ENCODE assay signal across 9 mouse cellular contexts in genomic region chr1:133961281-133962134, GRCm38 (mm10). TPM values are rescaled to one million over a fixed set of nuclear protein-coding genes. Genes with fewer than 3 reads are reported as not detected.
A peak's percentile ranks its signal among the peaks of the same experiment; 100 is the strongest.
DNase-seq lines count a peak whose midpoint lies in the region; ATAC-seq and TF ChIP-seq lines count a peak whose summit lies in the region.
"Had no signal": no experiment of that assay in that cellular context is flagged by ENCODE, and none has a peak within 500 bp of the region (broad histone marks: within the 10 kb centered on the region; RNA-seq: fewer than 3 reads in every experiment).

No protein-coding gene starts in this region.

- no peak overlapping the region for H3K4me2 ChIP-seq in forebrain, postnatal 0 days (ENCODE audit: low read depth)

- H3K36me3 ChIP-seq in forebrain, postnatal 0 days (ENCODE audit: insufficient read depth): no peaks in the 10 kb centered on the region
- H3K36me3 ChIP-seq in hindbrain, embryonic 10.5 days: no peaks in the 10 kb centered on the region

- peak; percentile 82 for DNase-seq in MN1 (ENCODE audit: low spot score)
- DNase-seq in cerebellum, adult 18-20 months: peak; percentile 83 to 84
- peak; percentile 59 for DNase-seq in forebrain, postnatal 0 days
- DNase-seq in hindbrain, embryonic 10.5 days (ENCODE audit: low spot score): peak; percentile 83
- DNase-seq in layer of hippocampus, postnatal 25 days (ENCODE audit: extremely low spot score in 1 of 2, low spot score in 1 of 2): peak; percentile 29 to 54
- peak; percentile 90 for DNase-seq in lung, postnatal 36 days
- peak; percentile 67 to 74 for DNase-seq in right cerebral cortex, postnatal 10 days (ENCODE audit: low spot score in 2 of 2)
- DNase-seq in thymus, postnatal 14 days: no peak

- WGBS in forebrain, postnatal 0 days: 12% methylated on average over 18 of the region's 18 CpGs
- WGBS in hindbrain, embryonic 10.5 days: 13% methylated on average over 18 of the region's 18 CpGs

- H3K27ac ChIP-seq in forebrain, postnatal 0 days (ENCODE audit: low read depth, low read length): no peak overlapping the region
- peak overlapping the region; percentile 41 for H3K27ac ChIP-seq in hindbrain, embryonic 10.5 days
- H3K27ac ChIP-seq: macrophage had no signal

- H3K9me3 ChIP-seq in forebrain, postnatal 0 days (ENCODE audit: low read length): no peaks in the 10 kb centered on the region
- no peaks in the 10 kb centered on the region for H3K9me3 ChIP-seq in hindbrain, embryonic 10.5 days

- no peaks in the 10 kb centered on the region for H3K4me1 ChIP-seq in forebrain, postnatal 0 days (ENCODE audit: insufficient read depth)
- peaks cover 19% of the 10 kb centered on the region for H3K4me1 ChIP-seq in hindbrain, embryonic 10.5 days (replicated peaks)

- peak; percentile 61 for TF ChIP-seq CTCF in forebrain, postnatal 0 days (IDR thresholded peaks at IDR 0.05; ENCODE audit: low read depth)

- peak; percentile 82 for ATAC-seq in forebrain, postnatal 0 days

- no peak overlapping the region for H3K4me3 ChIP-seq in forebrain, postnatal 0 days (ENCODE audit: low read depth, low read length)
- peak overlapping the region; percentile 26 for H3K4me3 ChIP-seq in hindbrain, embryonic 10.5 days

- H3K27me3 ChIP-seq in forebrain, postnatal 0 days (ENCODE audit: insufficient read depth, low read length): no peaks in the 10 kb centered on the region
- no peaks in the 10 kb centered on the region; the same call in 1 of the 2 replicates for H3K27me3 ChIP-seq in hindbrain, embryonic 10.5 days (ENCODE audit: insufficient read depth, poor library complexity, severe bottlenecking)

- no peak overlapping the region for H3K9ac ChIP-seq in forebrain, postnatal 0 days

RNA-seq across cellular contexts. Expression of gene Prelp, which starts 40.3 kb away (rescaled TPM):
- 1.8 and 2.4 TPM in 2 replicates for total RNA-seq in forebrain, postnatal 0 days (2014; rRNA removed)
- polyA plus RNA-seq in forebrain, postnatal 0 days (2015; fragmentation: Nextera tagmentation; extraction: Ambion mirVana): 3.8 and 5.0 TPM in 2 replicates
- 0.71 and 1.7 TPM in 2 replicates for polyA plus RNA-seq in hindbrain, embryonic 10.5 days (2016; fragmentation: Nextera tagmentation; extraction: Ambion mirVana)
- 10 to 100 TPM in 1 of 2 experiments, 1 to 10 TPM in 1; 9.2 to 11.2 TPM for total RNA-seq in layer of hippocampus, postnatal 25 days (2021)

RNA-seq across cellular contexts. Expression of gene Optc, which starts 53.7 kb away (rescaled TPM):
- total RNA-seq in forebrain, postnatal 0 days (2014; rRNA removed): 2.9 and 5.1 TPM in 2 replicates
- polyA plus RNA-seq in forebrain, postnatal 0 days (2015; fragmentation: Nextera tagmentation; extraction: Ambion mirVana): 1.8 and 2.4 TPM in 2 replicates
- 2.1 and 3.6 TPM in 2 replicates for polyA plus RNA-seq in hindbrain, embryonic 10.5 days (2016; fragmentation: Nextera tagmentation; extraction: Ambion mirVana)
- under 1 TPM in 1 of 2 experiments, not detected in 1; 0.49 TPM for total RNA-seq in layer of hippocampus, postnatal 25 days (2021)
- polyA plus RNA-seq: macrophage had no signal
